In the genomic region with DNA sequence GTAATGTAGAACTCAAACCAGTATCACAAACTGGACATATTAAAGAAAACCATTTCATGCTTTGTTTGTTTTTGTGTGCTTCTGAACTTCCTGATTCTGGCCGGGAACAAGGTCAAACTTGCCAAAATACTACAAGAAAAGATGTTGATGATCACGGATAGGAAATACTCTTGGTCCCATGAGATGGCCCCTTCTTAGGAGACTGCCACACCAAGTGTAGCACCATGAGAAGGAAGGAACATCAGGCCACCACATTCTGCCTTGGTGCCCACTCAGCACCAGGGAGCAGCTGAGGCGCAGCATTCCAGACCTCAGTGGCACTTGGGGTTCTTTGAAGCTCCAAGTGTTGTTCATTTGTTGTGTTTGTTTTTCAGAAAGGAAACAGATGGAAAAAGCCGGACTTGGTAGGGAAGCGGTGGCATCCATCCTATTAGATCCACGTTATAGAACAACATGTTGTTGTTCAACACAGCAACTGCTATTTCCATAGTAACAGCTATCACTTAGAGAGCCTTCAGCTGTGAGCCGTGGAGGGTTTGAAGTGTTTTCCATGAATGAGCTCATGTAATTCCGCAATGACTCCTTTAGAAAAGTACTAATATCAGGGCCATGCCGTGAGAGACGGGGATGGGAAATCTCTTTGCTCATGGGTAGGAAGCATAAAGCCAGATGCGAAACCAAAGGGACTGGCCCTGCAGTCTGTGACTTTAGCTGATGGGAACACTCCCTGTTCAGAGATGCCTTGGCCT, we compare ENCODE assay signal across 11 mouse cellular contexts.
A peak's percentile ranks its signal among the peaks of the same experiment; 100 is the strongest.
DNase-seq lines count a peak whose midpoint lies in the region; ATAC-seq and TF ChIP-seq lines count a peak whose summit lies in the region.
"Had no signal": no experiment of that assay in that cellular context is flagged by ENCODE, and none has a peak within 500 bp of the region (broad histone marks: within the 10 kb centered on the region; RNA-seq: fewer than 3 reads in every experiment).

No protein-coding gene starts in this region.

- no peak overlapping the region for H3K9ac ChIP-seq in neural tube, embryonic 13.5 days
- peak overlapping the region; percentile 17; the same call in 1 of the 2 replicates for H3K9ac ChIP-seq in heart, embryonic 13.5 days
- H3K9ac ChIP-seq in neural tube, embryonic 15.5 days (replicated peaks), result no peak overlapping the region

- H3K27ac ChIP-seq in kidney, adult 2 months (ENCODE audit: insufficient read depth, low read depth, low read length), result peak overlapping the region; percentile 76
- H3K27ac ChIP-seq in neural tube, embryonic 13.5 days (replicated peaks), result 0 out of 2 replicates have a peak overlapping the region, but pooled peaks have one; percentile 10
- peak overlapping the region; percentile 80 for H3K27ac ChIP-seq in heart, embryonic 13.5 days (replicated peaks)
- H3K27ac ChIP-seq in neural tube, embryonic 15.5 days (replicated peaks), result 0 out of 2 replicates have a peak overlapping the region, but pooled peaks have one; percentile 20

- no peaks in the 10 kb centered on the region; the same call in 1 of the 2 replicates for H3K27me3 ChIP-seq in kidney, adult 2 months (replicated peaks; ENCODE audit: control insufficient read depth, insufficient read depth, low read length)
- no peaks in the 10 kb centered on the region for H3K27me3 ChIP-seq in neural tube, embryonic 13.5 days
- no peaks in the 10 kb centered on the region for H3K27me3 ChIP-seq in heart, embryonic 13.5 days (replicated peaks)
- no peaks in the 10 kb centered on the region for H3K27me3 ChIP-seq in neural tube, embryonic 15.5 days (replicated peaks)

- WGBS in kidney, adult 2 months, result 62% methylated on average over 11 of the region's 11 CpGs
- 73% methylated on average over 11 of the region's 11 CpGs for WGBS in neural tube, embryonic 13.5 days
- WGBS in heart, embryonic 13.5 days, result 38% methylated on average over 11 of the region's 11 CpGs
- WGBS in neural tube, embryonic 15.5 days, result 63% methylated on average over 11 of the region's 11 CpGs

- DNase-seq in kidney, adult 2 months, result peak; percentile 47
- no peak for DNase-seq in kidney, adult 11 months
- no peak for DNase-seq in neural tube, embryonic 10.5 days (ENCODE audit: extremely low spot score, low spot score)
- no peak for DNase-seq in left cerebral cortex, adult 9 months (ENCODE audit: low spot score in 2 of 2)
- DNase-seq in yolk sac, embryonic 10.5 days (ENCODE audit: low spot score), result no peak
- DNase-seq: gastrocnemius, postnatal 14 days; kidney, postnatal 14 days; liver had no signal

- H3K4me3 ChIP-seq in kidney, adult 2 months (ENCODE audit: insufficient read depth, low read depth, low read length), result no peak overlapping the region
- no peak overlapping the region for H3K4me3 ChIP-seq in neural tube, embryonic 13.5 days
- no peak overlapping the region for H3K4me3 ChIP-seq in heart, embryonic 13.5 days
- no peak overlapping the region for H3K4me3 ChIP-seq in neural tube, embryonic 15.5 days (replicated peaks)

- H3K4me1 ChIP-seq in kidney, adult 2 months (ENCODE audit: control insufficient read depth, insufficient read depth, low read length), result peaks cover 6% of the 10 kb centered on the region
- no peaks in the 10 kb centered on the region for H3K4me1 ChIP-seq in neural tube, embryonic 13.5 days (replicated peaks)
- H3K4me1 ChIP-seq in heart, embryonic 13.5 days, result peaks cover 55% of the 10 kb centered on the region
- H3K4me1 ChIP-seq in neural tube, embryonic 15.5 days, result peaks cover 7% of the 10 kb centered on the region; the same call in 1 of the 2 replicates

- H3K4me2 ChIP-seq in neural tube, embryonic 13.5 days, result no peak overlapping the region
- H3K4me2 ChIP-seq in heart, embryonic 13.5 days, result peak overlapping the region; percentile 35; the same call in 1 of the 2 replicates
- H3K4me2 ChIP-seq in neural tube, embryonic 15.5 days, result no peak overlapping the region

- no peaks in the 10 kb centered on the region for H3K9me3 ChIP-seq in neural tube, embryonic 13.5 days
- H3K9me3 ChIP-seq in heart, embryonic 13.5 days, result no peaks in the 10 kb centered on the region
- H3K9me3 ChIP-seq in neural tube, embryonic 15.5 days (replicated peaks), result no peaks in the 10 kb centered on the region

- H3K36me3 ChIP-seq in kidney, adult 2 months (ENCODE audit: control insufficient read depth, insufficient read depth, low read length), result no peaks in the 10 kb centered on the region
- H3K36me3 ChIP-seq in neural tube, embryonic 13.5 days, result no peaks in the 10 kb centered on the region
- no peaks in the 10 kb centered on the region for H3K36me3 ChIP-seq in heart, embryonic 13.5 days
- no peaks in the 10 kb centered on the region for H3K36me3 ChIP-seq in neural tube, embryonic 15.5 days

- ATAC-seq in neural tube, embryonic 13.5 days (ENCODE audit: low read depth), result no peak
- ATAC-seq in heart, embryonic 13.5 days (ENCODE audit: extremely low read depth, insufficient number of reproducible peaks, low FRiP score, low TSS enrichment), result no peak
- ATAC-seq in neural tube, embryonic 15.5 days (ENCODE audit: low FRiP score), result peak; percentile 41

- TF ChIP-seq POLR2A in kidney, adult 2 months (IDR thresholded peaks at IDR 0.05; ENCODE audit: low read depth, low read length), result no peak

- TF ChIP-seq CTCF in kidney, adult 2 months (conservative IDR thresholded peaks at IDR 0.05; ENCODE audit: insufficient read depth, insufficient read length, low read depth, low read length), result no peak

Comparison
In these comparisons a context has a peak if more than half of its experiments do, and no peak if none do; other contexts are left out.
1. H3K27ac ChIP-seq: peak in every context shown above with its lines; median percentile 80 in heart, embryonic 13.5 days; 76 in kidney, adult 2 months; 20 in neural tube, embryonic 15.5 days; 10 in neural tube, embryonic 13.5 days.